Mouse (Mus musculus) CH12.LX (cell line): ENCODE data around the gene E130208F15Rik. TPM values are rescaled to one million over a fixed set of nuclear protein-coding genes. Genes with fewer than 3 reads are reported as not detected.

Experiments
- DNase-seq: peaks from one replicate; pipeline ENCODE4 v3.0.0-alpha.2; 2013; ENCODE audit errors: extremely low read depth
- H3K27ac ChIP-seq: 2 replicates; pipeline ENCODE4 v1.5.1; 2012; ENCODE audit warnings: low read depth, mild to moderate bottlenecking, control low read depth, moderate library complexity; ENCODE audit not compliant: insufficient read depth
- H3K27me3 ChIP-seq: replicated peaks from 2 replicates; pipeline ENCODE3; 2012; ENCODE audit warnings: inconsistent platforms
- H3K36me3 ChIP-seq, 2 experiments: replicated peaks in 1 of 2; 2 replicates each; pipeline versions ENCODE3 to v1.6.1; 2012; ENCODE audit warnings: inconsistent platforms in 1 of 2, low read length in 1 of 2, mild to moderate bottlenecking in 1 of 2, mixed read lengths in 1 of 2, moderate library complexity in 1 of 2; ENCODE audit not compliant: control insufficient read depth in 1 of 2, insufficient read depth in 1 of 2
- H3K4me1 ChIP-seq, 2 experiments: 2 replicates each; pipeline ENCODE4 v1.6.1; 2012; ENCODE audit warnings: inconsistent platforms in 1 of 2, moderate library complexity in 1 of 2; ENCODE audit not compliant: insufficient read depth in 2 of 2, control insufficient read depth in 1 of 2
- H3K4me2 ChIP-seq: 2 replicates; pipeline ENCODE4 v1.6.1; 2012; ENCODE audit warnings: low read depth, mild to moderate bottlenecking, control low read depth; ENCODE audit not compliant: poor library complexity, insufficient read depth, severe bottlenecking
- H3K4me3 ChIP-seq, 3 experiments: fragments of 150-350 bp in 1 of 3; sonication (generic) in 1 of 3; replicated peaks in 1 of 3; 2 replicates each; pipeline versions ENCODE3 to v1.5.1; 2011 to 2012; ENCODE audit warnings: low read depth in 2 of 3, low read length in 2 of 3, mild to moderate bottlenecking in 2 of 3, moderate library complexity in 2 of 3, control low read depth in 1 of 3, improper control_type of control experiment in 1 of 3, inconsistent platforms in 1 of 3, mixed read lengths in 1 of 3; ENCODE audit not compliant: poor library complexity in 1 of 3
- H3K79me2 ChIP-seq: replicated peaks from 2 replicates; pipeline ENCODE4 v1.6.1; 2012; ENCODE audit warnings: mild to moderate bottlenecking, moderate library complexity; ENCODE audit not compliant: control insufficient read depth, poor library complexity, insufficient read depth, severe bottlenecking; ENCODE audit errors: extremely low read depth
- H3K9ac ChIP-seq: 2 replicates; pipeline ENCODE4 v1.6.1; 2012; ENCODE audit warnings: low read depth, mild to moderate bottlenecking, control low read depth, moderate library complexity; ENCODE audit not compliant: insufficient read depth
- H3K9me3 ChIP-seq: replicated peaks from 2 replicates; pipeline ENCODE3; 2012; ENCODE audit warnings: low read length, inconsistent platforms, mixed read lengths
- BHLHE40 ChIP-seq: IDR thresholded peaks from 2 replicates; pipeline ENCODE4 v1.6.1; 2011; ENCODE audit warnings: mild to moderate bottlenecking, low read depth, low read length, improper control_type of control experiment
- CHD1 ChIP-seq: IDR thresholded peaks from 2 replicates; pipeline ENCODE4 v1.6.1; 2012; ENCODE audit warnings: low read depth, low read length, improper control_type of control experiment, inconsistent platforms
- CHD2 ChIP-seq: IDR thresholded peaks from 2 replicates; pipeline ENCODE4 v1.6.1; 2011; ENCODE audit warnings: low read length, improper control_type of control experiment
- CTCF ChIP-seq, 2 experiments: IDR thresholded peaks in 1 of 2; conservative IDR thresholded peaks in 1 of 2; 2 replicates each; pipeline ENCODE4 v1.5.1; 2011 to 2012; ENCODE audit warnings: low read depth in 2 of 2, low read length in 2 of 2, improper control_type of control experiment in 1 of 2, inconsistent platforms in 1 of 2, mild to moderate bottlenecking in 1 of 2, moderate library complexity in 1 of 2
- E2F4 ChIP-seq: IDR thresholded peaks from 2 replicates; pipeline ENCODE4 v1.6.1; 2011; ENCODE audit warnings: low read depth, low read length, improper control_type of control experiment; ENCODE audit not compliant: insufficient replicate concordance
- ELF1 ChIP-seq: IDR thresholded peaks from 2 replicates; pipeline ENCODE4 v1.6.1; 2014; ENCODE audit warnings: low read depth, mild to moderate bottlenecking, inconsistent platforms, low read length, improper control_type of control experiment
- EP300 ChIP-seq: IDR thresholded peaks from 2 replicates; pipeline ENCODE4 v1.6.1; 2011; ENCODE audit warnings: low read length, improper control_type of control experiment
- ETS1 ChIP-seq: conservative IDR thresholded peaks from 2 replicates; pipeline ENCODE4 v1.6.1; 2012; ENCODE audit warnings: low read depth, mild to moderate bottlenecking, inconsistent platforms, low read length, improper control_type of control experiment, moderate library complexity
- GABPA ChIP-seq: IDR thresholded peaks from 2 replicates; pipeline ENCODE4 v1.6.1; 2012; ENCODE audit warnings: low read depth, low read length, improper control_type of control experiment, inconsistent platforms; ENCODE audit not compliant: insufficient replicate concordance
- HCFC1 ChIP-seq: IDR thresholded peaks from 2 replicates; pipeline ENCODE4 v1.6.1; 2012; ENCODE audit warnings: low read depth, mild to moderate bottlenecking, inconsistent platforms, low read length, improper control_type of control experiment
- JUN ChIP-seq: IDR thresholded peaks from 2 replicates; pipeline ENCODE4 v1.6.1; 2011; ENCODE audit warnings: low read depth, mild to moderate bottlenecking, low read length, improper control_type of control experiment, moderate library complexity; ENCODE audit not compliant: insufficient read depth
- JUND ChIP-seq: conservative IDR thresholded peaks from 2 replicates; pipeline ENCODE4 v1.6.1; 2011; ENCODE audit warnings: low read depth, low read length, improper control_type of control experiment
- KAT2A ChIP-seq: IDR thresholded peaks from 2 replicates; pipeline ENCODE4 v1.6.1; 2012; ENCODE audit warnings: low read length, improper control_type of control experiment, inconsistent platforms; ENCODE audit not compliant: insufficient replicate concordance
- MAFK ChIP-seq: IDR thresholded peaks from 2 replicates; pipeline ENCODE4 v1.6.1; 2011; ENCODE audit warnings: low read length, improper control_type of control experiment; ENCODE audit not compliant: insufficient replicate concordance
- MAX ChIP-seq: IDR thresholded peaks from 2 replicates; pipeline ENCODE4 v1.6.1; 2011; ENCODE audit warnings: low read length, improper control_type of control experiment
- MAZ ChIP-seq: IDR thresholded peaks from 2 replicates; pipeline ENCODE4 v1.6.1; 2012; ENCODE audit warnings: low read depth, mild to moderate bottlenecking, inconsistent platforms, low read length, improper control_type of control experiment, moderate library complexity
- MEF2A ChIP-seq: IDR thresholded peaks from 2 replicates; pipeline ENCODE4 v1.6.1; 2014; ENCODE audit warnings: low read depth, mild to moderate bottlenecking, inconsistent platforms, low read length, improper control_type of control experiment, borderline replicate concordance
- MYC ChIP-seq: IDR thresholded peaks from 2 replicates; pipeline ENCODE4 v1.6.1; 2011; ENCODE audit warnings: low read depth, mild to moderate bottlenecking, improper control_type of control experiment, low read length
- NELFE ChIP-seq: IDR thresholded peaks from 2 replicates; pipeline ENCODE4 v1.6.1; 2011; ENCODE audit warnings: low read depth, low read length, improper control_type of control experiment
- NRF1 ChIP-seq: IDR thresholded peaks from 2 replicates; pipeline ENCODE4 v1.6.1; 2014; ENCODE audit warnings: low read depth, mild to moderate bottlenecking, inconsistent platforms, low read length, improper control_type of control experiment, moderate library complexity
- PAX5 ChIP-seq: IDR thresholded peaks from 2 replicates; pipeline ENCODE4 v1.6.1; 2012; ENCODE audit warnings: low read length, inconsistent platforms, mixed read lengths
- POLR2A ChIP-seq: IDR thresholded peaks from 2 replicates; pipeline ENCODE4 v1.6.1; 2011; ENCODE audit warnings: low read depth, mild to moderate bottlenecking, improper control_type of control experiment, low read length
- POLR2AphosphoS2 ChIP-seq: IDR thresholded peaks from 2 replicates; pipeline ENCODE4 v1.6.1; 2011; ENCODE audit warnings: low read depth, low read length, improper control_type of control experiment
- RCOR1 ChIP-seq: conservative IDR thresholded peaks from 2 replicates; pipeline ENCODE4 v1.6.1; 2012; ENCODE audit warnings: low read depth, mild to moderate bottlenecking, inconsistent platforms, low read length, improper control_type of control experiment
- SIN3A ChIP-seq: IDR thresholded peaks from 2 replicates; pipeline ENCODE4 v1.6.1; 2012; ENCODE audit warnings: low read length, improper control_type of control experiment, inconsistent platforms
- SMC3 ChIP-seq: IDR thresholded peaks from 2 replicates; pipeline ENCODE4 v1.6.1; 2011; ENCODE audit warnings: low read depth, low read length, improper control_type of control experiment
- TBP ChIP-seq: conservative IDR thresholded peaks from 2 replicates; pipeline ENCODE4 v1.6.1; 2011; ENCODE audit warnings: low read depth, low read length, improper control_type of control experiment
- TCF12 ChIP-seq: IDR thresholded peaks from 2 replicates; pipeline ENCODE4 v1.6.1; 2014; ENCODE audit warnings: low read depth, mild to moderate bottlenecking, inconsistent platforms, low read length, improper control_type of control experiment
- UBTF ChIP-seq: IDR thresholded peaks from 2 replicates; pipeline ENCODE4 v1.6.1; 2012; ENCODE audit warnings: low read depth, mild to moderate bottlenecking, inconsistent platforms, low read length, improper control_type of control experiment, moderate library complexity
- USF1 ChIP-seq: IDR thresholded peaks from 2 replicates; pipeline ENCODE4 v1.6.1; 2014; ENCODE audit warnings: low read depth, mild to moderate bottlenecking, inconsistent platforms, low read length, improper control_type of control experiment
- ZNF384 ChIP-seq: IDR thresholded peaks from 2 replicates; pipeline ENCODE4 v1.6.1; 2012; ENCODE audit warnings: low read depth, low read length, improper control_type of control experiment, inconsistent platforms
- dilution Hi-C: fragments of 300-500 bp; cut with MboI; formaldehyde crosslinking; loops from 2 replicates; pipeline ENCODE4 v1.14.3; 2020; ENCODE audit warnings: low sequenced_read_pairs; ENCODE audit not compliant: extremely low pct_unique_long_range_greater_than_20kb, extremely low pct_ligation_motif_present
- in situ Hi-C: fragments of 300-500 bp; cut with MboI; formaldehyde crosslinking; loops from 3 replicates; pipeline ENCODE4 v1.14.3; 2019; ENCODE audit warnings: low sequenced_read_pairs, low pct_ligation_motif_present, low pct_unique_long_range_greater_than_20kb, mixed read lengths
- polyA plus RNA-seq: library from polyadenylated mRNA; unstranded; fragments of >175 nt; gene quantifications from 2 replicates; pipeline ENCODE4 v1.2.1, GENCODE M21; 2012; ENCODE audit warnings: low read depth; ENCODE audit not compliant: insufficient read length
- total RNA-seq, 2 experiments: library from RNA; depleted of rRNA; stranded (reverse); fragments of 300-350 nt in 1 of 2; fragments of >200 nt in 1 of 2; gene quantifications; 2 replicates each; pipeline ENCODE4 v1.2.3; 2012 to 2014

The E130208F15Rik gene
- total and polyA plus RNA-seq, 3 experiments, result 0.70 to 9.7 (median 5.6) TPM

- peak overlapping the region; percentile 91 for H3K4me2 ChIP-seq
- dilution Hi-C loops (no loop called here), in situ Hi-C loops (no loop called here)
- TF ChIP-seq HCFC1 (no peak), UBTF (no peak), NRF1 (no peak), MAX (no peak), EP300 (no peak), MYC (no peak), KAT2A (no peak), CHD1 (no peak), ETS1 (no peak), BHLHE40 (no peak), NELFE (no peak), MEF2A (no peak), MAFK (no peak), CHD2 (no peak), TCF12 (no peak), PAX5 (no peak), JUND (no peak), E2F4 (no peak), TBP (no peak)
- no peaks in the 10 kb centered on the region for H3K79me2 ChIP-seq
- peaks cover 10% of the 10 kb centered on the region for H3K9me3 ChIP-seq
- H3K36me3 ChIP-seq, result peaks cover 6 to 48% of the 10 kb centered on the region in 2 experiments
- no peak overlapping the region for H3K27ac ChIP-seq
- H3K4me1 ChIP-seq, result peaks cover 9 to 33% of the 10 kb centered on the region in 2 experiments; a peak in 3 of 4 replicates
- no peak for DNase-seq
- no peak overlapping the region; the same call in 1 of the 2 replicates for H3K9ac ChIP-seq
- H3K4me3 ChIP-seq, result peak overlapping the region; percentile 64 to 91 (median 70)
- H3K27me3 ChIP-seq, result no peaks in the 10 kb centered on the region
These were observed 594 bp upstream of the E130208F15Rik start for GRCm38 (mm10) chr7:30320946-30321345.

GRCm38 (mm10) chr7:30322285-30322667 lies 736 bp downstream of the E130208F15Rik start:
- Histone ChIP-seq H3K79me2 (no peaks in the 10 kb centered on the region), H3K36me3 (peaks cover under 1 to 36% of the 10 kb centered on the region in 2 experiments), H3K4me1 (peaks cover 12 to 38% of the 10 kb centered on the region in 2 experiments), H3K9ac (peak overlapping the region; percentile 89), H3K9me3 (peaks cover 11% of the 10 kb centered on the region), H3K27ac (peak overlapping the region; percentile 71), H3K27me3 (peaks cover 3% of the 10 kb centered on the region), H3K4me2 (peak overlapping the region; percentile 83), H3K4me3 (peak overlapping the region; percentile 64 to 91 (median 70))
- peak; percentile 97 for DNase-seq
- dilution Hi-C loops (no loop called here), in situ Hi-C loops (no loop called here)
- TF ChIP-seq CTCF (conservative IDR thresholded peaks at IDR 0.05 in 1 of 2, IDR thresholded peaks at IDR 0.05 in 1 of 2; ENCODE audit: low read depth in 2 of 2, low read length in 2 of 2) (no peak), MEF2A (no peak; the same call in 1 of the 2 replicates), JUN (no peak), NELFE (peak; percentile 85), USF1 (no peak), SMC3 (no peak), KAT2A (peak; percentile 64; the same call in 1 of the 2 replicates), RCOR1 (no peak), JUND (no peak), POLR2AphosphoS2 (peak; percentile 82; the same call in 1 of the 2 replicates), UBTF (0 out of 2 replicates have a peak, but pooled peaks have one; percentile 6), MAX (peak; percentile 38; the same call in 1 of the 2 replicates), TBP (peak; percentile 89), CHD2 (peak; percentile 82), ETS1 (no peak), HCFC1 (peak; percentile 79), SIN3A (peak; percentile 82), POLR2A (peak; percentile 82), MAZ (no peak), GABPA (no peak), PAX5 (no peak), ZNF384 (no peak), NRF1 (peak; percentile 61), BHLHE40 (peak; percentile 36; the same call in 1 of the 2 replicates), ELF1 (peak; percentile 58), TCF12 (peak; percentile 75)
